Mouse (Mus musculus): Measurements from ENCODE around the gene Slc31a2.

DNA sequence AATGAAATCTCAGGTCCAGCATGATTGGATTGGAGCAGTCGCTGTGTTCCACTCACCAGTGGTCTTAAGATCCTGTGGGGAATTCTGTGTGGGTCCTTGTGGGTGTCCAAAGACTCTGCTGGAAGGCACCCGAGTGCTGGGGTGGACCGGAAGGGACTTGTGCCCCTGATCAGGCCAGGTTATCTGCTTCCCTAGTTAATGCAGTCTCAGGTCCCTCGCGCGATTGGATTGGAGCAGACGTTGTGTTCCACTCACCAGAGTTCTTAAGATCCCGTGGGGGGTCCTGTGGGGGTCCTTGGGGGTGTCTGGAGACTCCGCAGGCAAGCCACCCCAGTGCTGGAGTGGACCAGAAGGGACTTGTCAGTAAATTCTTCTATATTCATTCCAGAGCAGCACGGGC lies 10.3 kb downstream of the Slc31a2 start:
- TF ChIP-seq POLR2A (IDR thresholded peaks at IDR 0.05; ENCODE audit: borderline replicate concordance, extremely low read depth, low read depth, low read length) (no peak), CTCF (IDR thresholded peaks at IDR 0.05; ENCODE audit: insufficient read depth, low read length) (no peak)

Data from lung, adult 2 months (tissue).